Mouse (Mus musculus): ENCODE results near the gene Itprid1.

Gene Itprid1

DNA sequence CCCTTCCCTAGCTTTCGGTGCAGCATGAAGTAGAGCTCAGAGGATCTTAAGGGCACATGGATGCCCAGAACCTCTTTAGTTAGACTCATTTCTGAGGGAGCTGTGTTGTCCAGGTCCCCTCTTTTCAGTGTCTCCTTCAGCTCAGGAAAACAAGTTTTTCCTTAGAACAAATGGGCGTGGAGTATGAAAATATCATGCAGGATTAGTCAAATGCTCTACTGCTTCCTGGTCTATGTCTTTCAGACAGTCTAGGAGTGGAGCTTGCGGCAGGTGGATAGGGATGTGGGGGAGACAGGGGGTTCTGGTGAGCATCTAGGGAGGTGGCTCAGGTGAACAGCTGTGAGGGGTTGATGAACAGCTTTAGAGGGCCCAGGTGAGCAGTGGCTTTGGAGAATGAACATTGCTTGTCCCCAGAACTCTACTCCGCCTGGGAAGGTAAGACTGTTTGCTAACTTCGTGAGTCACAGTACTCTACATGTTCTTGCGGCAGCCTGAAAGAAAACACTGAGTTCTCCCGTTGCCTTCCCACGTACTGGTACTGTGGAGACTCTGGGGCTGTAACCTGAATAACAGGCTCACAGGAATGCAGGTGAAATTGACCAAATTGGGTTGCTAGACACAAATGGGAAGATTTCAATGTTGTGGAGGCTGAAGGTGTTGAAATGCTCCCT, at the start of gene Itprid1:
TSS of gene Itprid1 (plus strand) at position 246 of the 671 bp plus-strand sequence.
- DNase-seq (ENCODE audit: low spot score), result no peak

DNA sequence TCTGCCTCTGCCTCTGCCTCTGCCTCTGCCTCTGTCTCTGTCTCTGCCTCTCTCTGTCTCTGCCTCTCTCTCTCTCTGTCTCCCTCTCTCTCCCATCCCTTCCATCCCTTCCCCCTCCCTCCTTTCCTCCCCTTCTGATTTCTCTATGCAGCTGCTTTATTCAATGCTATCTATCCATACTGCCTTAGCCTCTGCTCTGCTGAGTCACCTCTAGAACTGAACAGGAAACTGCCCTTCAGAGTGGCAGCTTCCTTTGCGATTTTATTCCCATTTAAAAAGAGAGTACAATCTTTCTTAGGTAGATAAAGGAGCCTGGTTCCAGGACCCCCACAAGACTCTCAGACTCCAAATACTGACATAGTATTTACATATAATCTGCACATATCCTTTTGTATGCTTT, 47.1 kb upstream of the Itprid1 start:
- DNase-seq (ENCODE audit: low spot score), result no peak

DNA sequence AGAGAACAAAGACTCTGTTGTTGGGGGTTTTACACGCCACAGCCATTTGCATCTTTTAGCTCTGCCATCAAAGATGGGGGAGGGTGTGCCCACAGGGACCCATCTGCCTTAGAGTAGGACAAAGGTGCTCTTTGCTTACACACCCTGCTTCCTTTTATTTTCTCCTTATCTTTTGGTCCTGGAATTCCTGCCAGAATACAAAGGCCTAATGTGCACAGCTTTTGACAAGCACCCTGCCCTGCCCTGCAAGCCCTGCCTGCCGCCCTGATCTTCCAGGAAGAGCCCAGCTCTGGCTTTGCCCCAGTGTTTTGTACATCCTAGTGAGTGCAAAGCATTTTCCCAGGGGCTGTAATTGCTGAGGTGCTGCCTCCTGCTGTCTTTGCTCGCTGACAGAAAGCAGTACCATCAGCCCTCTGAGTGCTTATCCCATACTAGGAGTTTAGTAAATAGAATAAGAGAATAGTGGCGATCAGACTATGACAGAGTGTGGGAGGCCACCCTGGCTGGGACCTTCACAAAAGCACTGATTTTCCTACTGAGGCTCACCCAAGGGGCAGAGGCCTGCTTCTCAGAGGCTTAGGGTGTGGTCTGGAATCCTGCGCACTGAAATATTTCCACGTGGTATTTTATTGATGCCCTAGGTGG, 44.7 kb upstream of the Itprid1 start:
- no peak for DNase-seq (ENCODE audit: low spot score)

DNA sequence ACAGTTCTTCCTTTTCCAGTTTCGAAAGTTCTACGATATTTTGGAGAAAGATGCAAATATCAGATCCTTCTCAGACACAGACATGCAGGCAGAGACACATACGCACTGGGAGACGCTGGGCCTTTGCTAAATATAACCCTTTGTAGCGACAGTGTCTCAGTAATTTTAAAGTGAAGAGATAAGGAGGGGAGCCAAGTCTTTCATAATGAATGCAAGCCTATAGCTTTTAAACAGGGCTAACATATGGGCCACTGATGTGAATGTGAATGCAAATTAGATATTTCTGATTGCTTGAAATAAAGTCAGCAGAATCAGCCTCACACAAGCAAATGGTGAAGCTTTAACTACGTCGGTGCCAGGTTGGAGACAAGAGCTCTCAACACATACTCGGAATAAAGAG, 44.2 kb upstream of the Itprid1 start:
- no peak for DNase-seq (ENCODE audit: low spot score)

DNA sequence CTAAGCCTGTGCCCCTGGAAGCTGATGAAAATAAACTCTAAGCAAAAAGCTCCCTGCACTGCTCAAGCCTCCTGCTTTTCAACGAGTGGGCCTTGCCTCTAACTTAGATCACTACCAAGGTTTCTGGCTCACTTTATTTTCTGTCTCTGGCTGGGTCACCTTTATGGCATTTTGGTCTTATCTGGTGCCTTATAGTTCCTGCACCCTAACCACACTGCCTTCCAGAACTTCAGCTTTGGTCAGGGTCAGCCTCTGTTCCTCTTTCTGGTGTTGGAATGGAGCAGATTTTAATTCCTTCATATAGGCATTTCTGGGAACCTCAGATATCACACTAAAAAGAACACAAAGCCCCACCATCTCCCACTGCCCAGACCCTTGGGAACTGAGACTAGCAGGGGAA, 34.0 kb upstream of the Itprid1 start:
- no peak for DNase-seq (ENCODE audit: low spot score)

DNA sequence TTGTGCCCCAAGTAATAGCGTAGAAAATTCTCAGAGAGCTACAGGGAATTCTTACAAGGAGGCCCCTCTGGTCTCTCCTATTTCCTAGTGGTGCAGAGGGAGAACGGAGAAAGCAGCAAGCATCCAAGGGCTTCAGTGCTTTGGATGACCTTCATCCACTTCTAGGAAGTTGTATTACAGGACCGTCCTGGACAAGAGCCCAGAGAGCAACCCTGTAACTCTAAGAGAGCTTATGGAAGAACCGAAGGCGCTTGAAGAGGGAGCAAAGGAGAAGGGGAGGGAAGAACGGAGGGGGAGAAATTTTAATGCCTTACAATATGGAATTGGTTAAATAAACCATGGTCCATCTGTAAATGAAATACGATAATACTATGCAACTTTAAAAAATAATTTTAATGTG, 33.3 kb upstream of the Itprid1 start:
- DNase-seq (ENCODE audit: low spot score), result no peak

DNA sequence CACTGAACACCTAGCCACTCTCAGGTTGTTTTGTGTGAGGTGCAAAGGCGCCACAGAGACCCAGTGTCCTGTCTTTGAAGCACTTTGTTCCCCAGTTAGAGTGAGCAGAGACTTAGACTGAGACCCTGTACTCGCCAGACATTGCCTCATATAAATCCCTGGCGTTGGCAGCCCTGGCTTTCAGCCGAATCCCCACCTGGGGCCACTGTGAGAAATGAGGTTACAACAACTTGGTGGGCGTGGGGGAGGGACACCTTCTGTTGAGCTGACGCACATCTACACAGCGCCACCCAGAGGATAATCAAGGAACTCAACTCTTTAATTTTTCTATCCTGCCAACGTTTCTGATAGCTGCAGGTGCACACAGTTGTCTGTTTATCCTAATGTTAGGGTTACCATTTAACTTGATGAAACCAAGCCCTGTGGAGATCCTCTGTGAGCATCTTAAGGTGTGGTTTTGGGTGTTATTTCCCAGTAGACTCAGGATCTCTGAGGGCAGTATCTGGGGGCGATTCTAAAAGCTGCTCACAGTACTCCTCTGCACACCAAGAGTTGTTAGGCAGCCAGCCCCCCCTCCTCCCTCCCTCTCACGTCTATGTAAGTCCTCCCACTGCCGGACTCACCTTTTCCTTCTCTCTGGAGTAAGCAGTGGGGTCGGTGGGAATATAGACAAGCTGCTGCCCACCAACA, 32.6 kb upstream of the Itprid1 start:
- DNase-seq (ENCODE audit: low spot score), result no peak

DNA sequence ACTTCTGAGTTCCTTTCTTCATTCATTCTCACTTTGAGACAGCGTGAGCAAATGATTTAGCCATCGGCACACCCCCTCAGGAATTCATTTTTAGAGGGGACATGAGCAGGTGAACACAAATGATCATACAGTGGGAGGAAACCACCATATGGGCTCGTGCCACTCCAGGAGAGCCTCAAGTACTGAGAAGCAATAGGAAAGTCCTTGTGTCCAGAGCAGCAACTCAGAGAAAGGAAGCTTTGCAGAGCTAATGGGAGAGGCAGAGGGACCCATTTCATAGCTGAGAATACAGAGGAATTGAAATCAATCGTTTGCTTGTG, 32.1 kb upstream of the Itprid1 start:
- DNase-seq (ENCODE audit: low spot score), result no peak

DNA sequence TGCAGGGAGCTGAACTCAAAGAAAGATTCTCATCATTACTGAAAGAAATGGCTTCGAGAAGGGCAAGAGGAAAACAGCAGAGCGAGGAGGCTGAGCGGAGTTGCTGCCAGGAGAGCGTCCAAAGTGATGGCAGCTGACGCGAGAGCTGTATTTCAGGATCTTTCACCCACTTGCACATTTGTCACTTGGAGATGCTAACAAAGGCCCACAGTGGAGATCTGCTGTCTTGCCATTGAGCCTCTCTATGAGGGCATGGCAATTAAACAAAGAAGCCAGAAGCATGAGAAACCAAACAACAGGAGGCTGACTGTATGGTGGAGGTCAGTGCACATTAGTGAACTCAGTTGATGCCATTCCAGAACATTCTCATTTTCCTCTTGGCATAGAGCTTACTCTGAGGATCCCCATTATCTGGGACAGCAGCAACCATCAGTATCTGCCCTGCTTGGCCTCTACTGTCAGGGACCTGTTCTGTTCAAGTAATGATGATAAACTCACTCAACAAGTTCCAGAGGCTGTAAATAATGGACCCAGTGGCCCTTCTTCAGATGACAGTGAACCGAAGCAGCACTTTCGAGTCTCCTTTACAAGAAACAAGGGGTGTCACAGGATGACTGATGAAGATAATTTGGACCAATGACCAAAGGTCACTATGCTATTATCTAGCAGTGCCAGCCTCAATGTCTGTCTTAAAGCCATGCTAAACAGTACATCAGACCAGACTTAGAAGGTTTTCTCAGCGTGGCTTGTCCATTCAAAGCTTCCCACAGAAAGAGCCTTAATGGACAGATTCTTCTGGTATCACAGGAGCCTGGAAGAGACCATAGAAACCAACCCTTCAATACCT, 31.2 kb upstream of the Itprid1 start:
- no peak for DNase-seq (ENCODE audit: low spot score)

DNA sequence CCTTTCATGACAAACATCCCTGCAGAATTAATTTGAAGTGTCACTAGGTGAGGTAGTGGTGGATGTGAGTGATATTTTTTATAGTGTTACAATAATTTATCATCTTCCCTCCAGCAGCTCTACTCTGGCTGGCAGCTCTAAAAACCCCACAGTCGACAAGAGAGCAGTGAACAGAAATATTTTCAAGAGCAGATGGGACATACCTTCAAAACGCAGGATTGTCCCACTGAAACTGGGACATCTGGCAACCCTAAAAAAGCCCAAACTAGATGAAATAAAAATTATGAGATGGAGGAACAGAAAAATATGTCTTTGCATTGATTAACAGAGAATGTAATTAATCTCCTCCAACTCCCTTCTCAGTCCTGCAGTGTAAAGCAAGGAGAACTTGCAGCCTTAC, 30.2 kb upstream of the Itprid1 start:
- DNase-seq (ENCODE audit: low spot score), result no peak

DNA sequence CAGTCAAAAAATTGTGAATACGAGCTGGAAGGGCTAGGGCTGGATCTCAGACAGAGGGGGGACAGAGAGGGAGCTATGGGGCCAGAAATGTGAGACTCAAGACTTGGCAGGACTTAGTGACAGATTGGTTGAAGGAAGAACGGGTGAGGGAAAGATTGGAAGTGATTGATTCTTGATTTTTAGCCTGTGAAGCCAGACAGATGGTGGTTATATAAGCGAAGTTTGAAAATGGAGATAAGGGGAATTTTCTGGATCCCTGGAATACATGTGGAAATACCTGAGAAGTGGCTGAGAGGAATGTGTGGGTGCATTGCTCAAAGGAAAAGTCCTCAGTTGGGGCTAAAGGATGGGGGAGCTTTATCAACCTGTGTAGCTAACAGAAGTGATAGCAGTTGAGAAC, 28.0 kb upstream of the Itprid1 start:
- DNase-seq (ENCODE audit: low spot score), result no peak

DNA sequence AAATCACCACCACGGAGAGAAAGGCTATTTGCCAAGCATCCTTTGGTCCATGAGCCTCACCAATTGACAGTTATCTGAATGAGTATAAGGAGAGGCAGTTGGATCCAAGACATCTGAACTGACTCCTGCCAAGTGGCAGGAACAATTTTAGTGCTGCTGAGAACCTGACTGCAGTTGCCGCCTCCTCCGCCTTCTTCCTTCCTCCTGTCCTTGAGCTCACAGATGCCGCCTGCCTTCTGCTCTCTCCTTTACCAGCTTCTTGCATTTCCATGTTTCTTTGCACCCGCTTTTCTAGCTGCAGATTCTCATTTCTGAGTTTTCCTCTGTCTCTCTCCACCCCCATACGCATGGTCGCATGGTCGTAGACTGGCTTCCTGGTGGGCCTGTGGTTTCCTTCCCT, 25.5 kb upstream of the Itprid1 start:
- no peak for DNase-seq (ENCODE audit: low spot score)

DNA sequence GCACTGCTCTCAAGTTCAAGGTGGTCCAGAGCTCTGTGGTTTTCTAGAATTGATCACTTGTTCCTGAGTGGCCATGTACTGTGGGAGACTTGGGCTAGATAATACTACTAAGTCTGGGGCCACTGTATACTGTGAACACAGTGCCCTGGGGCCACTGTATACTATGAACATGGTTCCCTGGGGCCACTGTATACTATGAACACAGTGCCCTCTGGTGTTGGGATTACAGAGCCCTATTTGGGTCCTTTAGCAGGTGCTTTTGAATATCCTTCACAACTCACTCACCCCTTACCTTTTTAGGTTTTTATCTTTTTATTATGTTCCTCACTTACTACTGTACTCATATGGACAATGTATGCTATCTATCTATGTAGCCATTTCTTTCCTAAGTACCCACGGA, 24.3 kb upstream of the Itprid1 start:
- no peak for DNase-seq (ENCODE audit: low spot score)

DNA sequence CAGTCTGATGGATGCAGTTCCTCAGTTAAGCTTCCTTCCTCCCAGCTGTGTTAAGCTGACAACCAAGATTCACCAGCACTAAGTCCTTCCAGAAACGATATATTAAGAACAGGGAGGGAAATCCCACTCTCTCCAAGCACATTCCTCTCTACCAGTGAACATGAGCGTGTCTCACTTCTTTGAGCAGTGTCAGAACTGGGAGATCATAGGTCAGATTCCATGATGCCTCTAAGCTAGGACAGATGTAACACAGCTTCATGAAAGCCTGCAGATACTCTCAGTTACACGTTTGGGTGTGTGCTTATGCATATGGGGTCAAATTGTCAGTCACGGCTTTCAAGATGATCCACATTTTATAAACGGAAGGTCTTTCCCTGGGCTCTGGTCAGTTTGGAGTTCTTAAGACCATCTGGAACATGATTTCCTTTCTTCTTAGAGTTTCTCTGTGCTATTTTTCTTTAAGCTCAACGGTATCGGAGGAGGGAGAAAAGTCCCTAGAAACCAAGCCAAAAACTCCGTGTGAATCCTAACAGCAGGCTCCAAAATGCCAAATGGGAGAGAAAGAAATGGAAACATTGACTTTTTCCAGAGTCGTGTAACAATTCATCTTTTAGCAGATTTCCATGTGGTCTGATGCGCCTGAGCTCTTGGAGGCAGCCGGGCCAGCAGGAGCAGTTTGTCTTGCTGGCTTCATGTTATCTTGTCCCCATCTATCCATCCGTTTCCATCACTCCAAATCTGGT, 22.3 kb upstream of the Itprid1 start:
- no peak for DNase-seq (ENCODE audit: low spot score)

DNA sequence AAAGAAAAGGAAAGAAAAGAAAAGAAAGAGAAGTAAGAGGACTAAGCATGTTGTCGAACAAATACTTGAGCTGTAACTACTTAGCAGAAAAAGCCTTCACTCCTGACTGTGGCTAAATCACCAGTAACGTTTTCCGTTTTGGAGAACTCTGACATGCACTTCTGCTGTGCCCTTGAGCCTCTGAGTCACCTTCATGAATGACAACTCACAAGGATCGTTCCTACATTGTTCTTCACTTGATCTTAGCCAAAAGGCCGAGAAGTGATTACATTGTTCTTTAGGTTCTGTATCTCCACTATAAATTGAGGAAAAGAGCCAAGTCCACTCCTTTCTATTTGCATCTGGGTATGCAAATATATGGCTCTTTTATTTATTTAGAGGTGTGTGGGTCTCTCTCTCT, 19.8 kb upstream of the Itprid1 start:
- DNase-seq (ENCODE audit: low spot score), result no peak

DNA sequence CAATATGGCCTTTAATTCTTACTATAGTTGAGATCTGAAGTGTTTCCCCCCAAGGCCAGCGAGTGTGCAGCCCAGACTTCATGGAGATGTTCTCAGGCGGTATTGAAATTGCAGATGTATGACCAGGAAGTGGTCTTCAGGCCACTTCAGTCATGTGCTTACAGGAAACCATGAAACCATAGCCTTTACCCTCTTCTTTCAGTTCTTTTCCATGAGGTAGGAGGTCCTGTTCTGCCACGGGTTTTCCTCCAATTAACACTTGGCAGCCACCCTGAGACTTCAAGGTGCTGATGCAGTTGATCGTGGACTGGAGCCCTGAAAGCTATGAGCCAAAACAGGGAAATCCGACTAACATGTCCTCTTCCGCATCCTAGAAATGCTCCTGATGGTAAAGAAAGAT, 7.0 kb upstream of the Itprid1 start:
- DNase-seq (ENCODE audit: low spot score), result no peak

DNA sequence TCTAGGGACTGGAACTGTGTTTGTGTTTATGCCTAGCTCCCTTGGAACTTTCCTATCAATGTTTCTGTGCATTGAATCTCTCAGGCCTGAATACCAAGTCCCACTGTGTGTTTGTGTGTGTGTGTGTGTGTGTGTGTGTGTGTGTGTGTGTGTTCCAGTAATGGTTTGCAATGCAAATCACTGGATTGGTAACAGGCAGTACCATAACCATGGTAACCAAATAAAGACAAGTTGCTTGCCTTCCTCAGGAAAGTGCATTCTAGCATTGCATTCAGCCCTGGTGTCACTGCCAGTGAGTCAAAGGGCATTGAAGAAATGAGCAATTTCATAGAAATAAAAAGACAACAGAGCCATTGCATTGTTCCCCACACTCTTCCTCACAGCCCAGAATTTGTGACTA, 15.9 kb downstream of the Itprid1 start:
- DNase-seq (ENCODE audit: low spot score), result no peak

DNA sequence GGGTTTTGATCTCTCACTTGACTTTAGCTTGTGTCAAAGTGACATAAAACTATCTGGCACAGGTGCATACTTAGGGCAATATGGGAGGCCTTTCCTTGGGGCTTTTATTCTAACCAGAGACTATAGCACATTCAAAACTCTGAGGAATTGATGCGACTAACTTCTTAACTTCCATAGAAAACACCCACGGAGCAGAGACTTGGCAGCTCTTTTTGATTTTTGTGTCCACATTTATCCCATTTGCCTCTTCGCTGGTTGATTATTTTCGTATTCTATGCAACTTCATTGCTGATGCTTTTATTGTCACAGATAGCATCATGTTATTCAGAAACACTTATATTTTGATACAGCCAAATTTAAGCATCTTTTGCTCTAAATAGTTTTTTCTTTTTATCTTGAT, 19.4 kb downstream of the Itprid1 start:
- no peak for DNase-seq (ENCODE audit: low spot score)

DNA sequence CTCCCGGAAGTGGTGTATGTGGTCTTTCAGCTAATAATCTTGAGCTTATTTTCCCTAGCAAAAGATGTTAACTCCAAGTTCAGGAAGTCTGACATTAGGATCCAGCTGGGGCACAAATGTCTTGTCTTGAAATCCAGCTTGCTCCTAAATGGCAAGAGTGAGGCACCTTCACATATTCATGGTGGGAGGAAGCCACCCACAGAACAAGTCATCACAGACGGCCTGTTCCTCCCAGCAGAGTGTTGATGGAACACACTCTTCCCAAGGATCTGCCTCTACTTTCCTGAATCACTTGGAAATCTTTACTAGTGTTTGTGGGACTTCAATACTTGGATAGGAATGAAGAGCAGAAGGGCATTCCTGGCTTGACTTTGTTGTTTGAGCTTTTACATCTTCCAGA, 28.5 kb downstream of the Itprid1 start:
- DNase-seq (ENCODE audit: low spot score), result no peak

DNA sequence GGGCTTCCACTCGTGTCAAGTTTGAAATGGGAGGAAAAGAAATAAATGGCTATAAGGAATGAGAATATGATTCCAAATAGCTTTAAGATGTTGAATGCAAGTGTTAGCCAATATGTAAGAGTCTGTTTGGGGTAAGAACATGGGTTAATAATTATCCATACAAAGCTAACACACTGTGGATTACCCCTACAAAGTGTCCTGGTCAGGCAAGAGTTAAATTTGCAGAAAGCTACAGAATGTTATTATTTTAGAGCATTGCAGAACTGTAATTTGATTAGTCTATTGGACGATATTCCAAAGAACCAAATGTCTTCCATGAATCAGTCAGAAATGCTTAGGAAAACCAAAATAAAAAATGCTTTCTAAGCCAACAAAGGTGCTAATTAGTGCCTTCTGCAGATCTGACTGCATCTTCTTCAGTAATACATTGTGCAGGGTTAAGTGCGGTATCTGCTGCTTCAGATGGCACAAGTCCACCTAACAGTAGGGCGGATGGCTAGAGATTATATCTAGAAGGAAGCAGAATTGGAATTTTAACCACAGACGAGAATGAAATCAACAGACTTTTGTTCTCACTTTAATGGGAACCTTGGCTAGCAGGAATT, 42.8 kb downstream of the Itprid1 start:
- DNase-seq (ENCODE audit: low spot score), result no peak

DNA sequence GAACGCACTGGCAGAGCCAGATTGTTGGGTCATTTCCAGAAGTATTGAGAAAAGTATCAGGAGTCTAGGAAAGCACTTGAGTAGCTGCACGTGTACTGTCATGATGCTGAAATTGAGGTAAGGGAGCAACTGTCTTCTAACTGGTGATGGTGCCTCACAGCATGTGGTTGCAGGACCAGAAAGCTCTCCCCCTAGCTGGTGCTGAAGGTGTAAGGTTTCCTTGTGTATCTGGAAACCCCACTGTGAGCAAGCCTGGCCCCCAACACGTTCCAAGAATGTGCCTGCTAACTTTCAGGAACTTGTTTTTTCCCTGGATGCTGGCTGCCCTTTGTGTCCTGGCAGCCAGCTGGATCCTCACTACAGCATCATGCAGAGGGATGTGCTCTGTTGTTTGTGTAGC, 44.2 kb downstream of the Itprid1 start:
- DNase-seq (ENCODE audit: low spot score), result no peak

DNA sequence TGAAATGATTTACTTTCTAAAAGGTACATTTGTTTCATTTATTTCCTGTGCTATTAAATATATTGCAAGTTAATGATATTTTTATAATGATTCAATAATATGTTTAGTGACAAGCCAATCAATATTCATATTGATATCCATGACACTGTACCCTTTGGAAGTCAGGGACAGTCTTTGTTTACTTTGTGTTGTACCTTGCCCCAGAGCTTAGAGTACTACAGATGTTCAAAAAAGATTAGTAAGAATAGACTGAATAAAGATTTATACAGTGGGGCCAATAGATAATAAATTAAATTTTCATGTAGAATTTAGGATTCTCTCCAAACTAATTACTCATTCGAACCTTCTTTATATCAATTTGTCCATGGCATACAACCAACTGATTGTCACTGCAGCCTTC, 50.9 kb downstream of the Itprid1 start:
- DNase-seq (ENCODE audit: low spot score), result no peak

Data from c-Kit-positive CD71-positive TER-119-positive erythroid progenitor cells, embryonic 14.5 days (primary cell).